Mouse (Mus musculus): Measurements from ENCODE around the gene Stt3b. TPM values are rescaled to one million over a fixed set of nuclear protein-coding genes. Genes with fewer than 3 reads are reported as not detected.

Stt3b gene
- polyA plus RNA-seq, 1 experiment = 120 TPM

GRCm38 (mm10) chr9:115224744-115225354 is 85.4 kb downstream of the Stt3b start:
- Histone ChIP-seq H3K4me3 (ENCODE audit: low read depth, low read length) (no peak overlapping the region), H3K4me1 (ENCODE audit: control insufficient read depth, insufficient read depth, low read length) (no peaks in the 10 kb centered on the region), H3K36me3 (ENCODE audit: control insufficient read depth, insufficient read depth, low read length, poor library complexity, severe bottlenecking) (no peaks in the 10 kb centered on the region), H3K27ac (ENCODE audit: insufficient read depth, low read length) (no peak overlapping the region), H3K27me3 (ENCODE audit: control insufficient read depth, insufficient read depth, low read length, poor library complexity, severe bottlenecking) (no peaks in the 10 kb centered on the region), H3K9ac (ENCODE audit: low read depth, poor library complexity, severe bottlenecking) (no peak overlapping the region), H3K9me3 (replicated peaks; ENCODE audit: control insufficient read depth, insufficient read depth, low read length, poor library complexity, severe bottlenecking) (no peaks in the 10 kb centered on the region)
- no peak for TF ChIP-seq EP300 (IDR thresholded peaks at IDR 0.05; ENCODE audit: insufficient read depth, low read depth, low read length)

GRCm38 (mm10) chr9:115221265-115221664 is 89.0 kb downstream of the Stt3b start:
- no peak overlapping the region for H3K9ac ChIP-seq (ENCODE audit: low read depth, poor library complexity, severe bottlenecking)
- H3K9me3 ChIP-seq (replicated peaks; ENCODE audit: control insufficient read depth, insufficient read depth, low read length, poor library complexity, severe bottlenecking) = no peaks in the 10 kb centered on the region
- H3K4me1 ChIP-seq (ENCODE audit: control insufficient read depth, insufficient read depth, low read length) = no peaks in the 10 kb centered on the region
- no peak overlapping the region for H3K4me3 ChIP-seq (ENCODE audit: low read depth, low read length)
- H3K27ac ChIP-seq (ENCODE audit: insufficient read depth, low read length) = no peak overlapping the region
- H3K36me3 ChIP-seq (ENCODE audit: control insufficient read depth, insufficient read depth, low read length, poor library complexity, severe bottlenecking) = no peaks in the 10 kb centered on the region
- no peaks in the 10 kb centered on the region for H3K27me3 ChIP-seq (ENCODE audit: control insufficient read depth, insufficient read depth, low read length, poor library complexity, severe bottlenecking)
- no peak for TF ChIP-seq CTCF (IDR thresholded peaks at IDR 0.05; ENCODE audit: low read depth, low read length)
- TF ChIP-seq EP300 (IDR thresholded peaks at IDR 0.05; ENCODE audit: insufficient read depth, low read depth, low read length) = no peak
- TF ChIP-seq POLR2A (IDR thresholded peaks at IDR 0.05; ENCODE audit: insufficient read depth, low read length) = no peak

- Histone ChIP-seq H3K4me3 (ENCODE audit: low read depth, low read length) (no peak overlapping the region), H3K4me1 (ENCODE audit: control insufficient read depth, insufficient read depth, low read length) (peaks cover 3% of the 10 kb centered on the region), H3K9ac (ENCODE audit: low read depth, poor library complexity, severe bottlenecking) (no peak overlapping the region), H3K27ac (ENCODE audit: insufficient read depth, low read length) (no peak overlapping the region), H3K27me3 (ENCODE audit: control insufficient read depth, insufficient read depth, low read length, poor library complexity, severe bottlenecking) (no peaks in the 10 kb centered on the region), H3K9me3 (replicated peaks; ENCODE audit: control insufficient read depth, insufficient read depth, low read length, poor library complexity, severe bottlenecking) (no peaks in the 10 kb centered on the region), H3K36me3 (ENCODE audit: control insufficient read depth, insufficient read depth, low read length, poor library complexity, severe bottlenecking) (no peaks in the 10 kb centered on the region)
- TF ChIP-seq POLR2A (IDR thresholded peaks at IDR 0.05; ENCODE audit: insufficient read depth, low read length) (no peak), EP300 (IDR thresholded peaks at IDR 0.05; ENCODE audit: insufficient read depth, low read depth, low read length) (no peak), CTCF (IDR thresholded peaks at IDR 0.05; ENCODE audit: low read depth, low read length) (no peak)
These were observed 89.8 kb downstream of the Stt3b start for GRCm38 (mm10) chr9:115220466-115220865.

- Histone ChIP-seq H3K4me3 (ENCODE audit: low read depth, low read length) (no peak overlapping the region), H3K9ac (ENCODE audit: low read depth, poor library complexity, severe bottlenecking) (no peak overlapping the region), H3K36me3 (ENCODE audit: control insufficient read depth, insufficient read depth, low read length, poor library complexity, severe bottlenecking) (no peaks in the 10 kb centered on the region), H3K4me1 (ENCODE audit: control insufficient read depth, insufficient read depth, low read length) (peaks cover 3% of the 10 kb centered on the region), H3K9me3 (replicated peaks; ENCODE audit: control insufficient read depth, insufficient read depth, low read length, poor library complexity, severe bottlenecking) (no peaks in the 10 kb centered on the region), H3K27me3 (ENCODE audit: control insufficient read depth, insufficient read depth, low read length, poor library complexity, severe bottlenecking) (no peaks in the 10 kb centered on the region), H3K27ac (ENCODE audit: insufficient read depth, low read length) (no peak overlapping the region)
- TF ChIP-seq CTCF (IDR thresholded peaks at IDR 0.05; ENCODE audit: low read depth, low read length) = no peak
- no peak for TF ChIP-seq EP300 (IDR thresholded peaks at IDR 0.05; ENCODE audit: insufficient read depth, low read depth, low read length)
- TF ChIP-seq POLR2A (IDR thresholded peaks at IDR 0.05; ENCODE audit: insufficient read depth, low read length) = no peak
These were observed 92.2 kb downstream of the Stt3b start for GRCm38 (mm10) chr9:115217984-115218383.

- H3K27ac ChIP-seq (ENCODE audit: insufficient read depth, low read length) = no peak overlapping the region
- no peaks in the 10 kb centered on the region for H3K27me3 ChIP-seq (ENCODE audit: control insufficient read depth, insufficient read depth, low read length, poor library complexity, severe bottlenecking)
- peak overlapping the region; percentile 51 for H3K4me3 ChIP-seq (ENCODE audit: low read depth, low read length)
- no peak for TF ChIP-seq CTCF (IDR thresholded peaks at IDR 0.05; ENCODE audit: low read depth, low read length)
- TF ChIP-seq POLR2A (IDR thresholded peaks at IDR 0.05; ENCODE audit: insufficient read depth, low read length) = no peak
- no peak for TF ChIP-seq EP300 (IDR thresholded peaks at IDR 0.05; ENCODE audit: insufficient read depth, low read depth, low read length)
- H3K36me3 ChIP-seq (ENCODE audit: control insufficient read depth, insufficient read depth, low read length, poor library complexity, severe bottlenecking) = no peaks in the 10 kb centered on the region
- H3K9me3 ChIP-seq (replicated peaks; ENCODE audit: control insufficient read depth, insufficient read depth, low read length, poor library complexity, severe bottlenecking) = no peaks in the 10 kb centered on the region
- H3K9ac ChIP-seq (ENCODE audit: low read depth, poor library complexity, severe bottlenecking) = 0 out of 2 replicates have a peak overlapping the region, but pooled peaks have one; percentile 1
- H3K4me1 ChIP-seq (ENCODE audit: control insufficient read depth, insufficient read depth, low read length) = peaks cover 3% of the 10 kb centered on the region
These were observed 94.2 kb downstream of the Stt3b start for GRCm38 (mm10) chr9:115215830-115216701.

Data from ES-Bruce4 (cell line).